Mouse (Mus musculus) stomach, embryonic 15.5 days (tissue): Measurements from ENCODE around the gene Mapt. TPM values are rescaled to one million over a fixed set of nuclear protein-coding genes. Genes with fewer than 3 reads are reported as not detected.
"Not testable (repeated sequence)": the region's sequence is repeated elsewhere in the genome, so short reads cannot be mapped to it uniquely, and the experiment has no call there.

Experiments used
- ATAC-seq: fragments of 200-750 bp; cut with Nextera tagmentation; 2 replicates; pipeline ENCODE4 v1.8.0; 2017; ENCODE audit warnings: low read depth, moderate number of reproducible peaks, moderate TSS enrichment; ENCODE audit not compliant: insufficient read depth, low FRiP score
- H3K27ac ChIP-seq: fragments of 300-500 bp; sonication (generic); 2 replicates; pipeline ENCODE4 v1.5.1; 2015; ENCODE audit warnings: mild to moderate bottlenecking, inconsistent platforms
- H3K27me3 ChIP-seq: fragments of 300-500 bp; sonication (generic); replicated peaks from 2 replicates; pipeline ENCODE4 v1.6.1; 2015; ENCODE audit warnings: inconsistent platforms
- H3K36me3 ChIP-seq: fragments of 300-500 bp; sonication (generic); 2 replicates; pipeline ENCODE4 v1.6.1; 2015; ENCODE audit warnings: inconsistent platforms
- H3K4me1 ChIP-seq: fragments of 300-500 bp; sonication (generic); 2 replicates; pipeline ENCODE4 v1.6.1; 2015; ENCODE audit warnings: inconsistent platforms
- H3K4me2 ChIP-seq: fragments of 300-500 bp; sonication (generic); 2 replicates; pipeline ENCODE4 v1.6.1; 2015; ENCODE audit warnings: mild to moderate bottlenecking, inconsistent platforms
- H3K4me3 ChIP-seq: fragments of 300-500 bp; sonication (generic); replicated peaks from 2 replicates; pipeline ENCODE4 v1.5.1; 2015; ENCODE audit warnings: inconsistent platforms
- H3K9ac ChIP-seq: fragments of 300-500 bp; sonication (generic); 2 replicates; pipeline ENCODE4 v1.6.1; 2015; ENCODE audit warnings: inconsistent platforms
- H3K9me3 ChIP-seq: fragments of 300-500 bp; sonication (generic); 2 replicates; pipeline ENCODE4 v1.6.1; 2016; ENCODE audit warnings: inconsistent platforms
- WGBS: fragments of 180-500 bp; shearing (Covaris S2); methylation state at CpG from one replicate; pipeline ENCODE4 v1.1.7; 2015; 5-methylcytosine and 5-hydroxymethylcytosine counted together
- polyA plus RNA-seq: library from polyadenylated mRNA; unstranded; fragments of >200 nt; fragmentation: Nextera tagmentation; extraction: Ambion mirVana; gene quantifications from 2 replicates; pipeline ENCODE4 v1.2.1, GENCODE M21; 2015

The Mapt gene
- polyA plus RNA-seq, 1 experiment from 2014 or later = 15.4 TPM

GRCm38 (mm10) chr11:104234680-104235079, 3.5 kb downstream of the Mapt start:
- H3K4me1 ChIP-seq = peaks cover 17% of the 10 kb centered on the region
- H3K36me3 ChIP-seq = no peaks in the 10 kb centered on the region
- H3K4me2 ChIP-seq = no peak overlapping the region
- no peaks in the 10 kb centered on the region for H3K9me3 ChIP-seq
- H3K4me3 ChIP-seq = no peak overlapping the region
- 26% methylated on average over 6 of the region's 6 CpGs for WGBS
- H3K9ac ChIP-seq = no peak overlapping the region
- peaks cover 48% of the 10 kb centered on the region for H3K27me3 ChIP-seq
- no peak for ATAC-seq
- no peak overlapping the region for H3K27ac ChIP-seq

- no peak overlapping the region for H3K4me3 ChIP-seq
- no peak overlapping the region for H3K27ac ChIP-seq
- H3K4me1 ChIP-seq = peaks cover 13% of the 10 kb centered on the region
- 81% methylated on average over 2 of the region's 2 CpGs for WGBS
- no peak overlapping the region for H3K9ac ChIP-seq
- no peak for ATAC-seq
- peaks cover 48% of the 10 kb centered on the region for H3K27me3 ChIP-seq
- no peaks in the 10 kb centered on the region for H3K36me3 ChIP-seq
- no peaks in the 10 kb centered on the region for H3K9me3 ChIP-seq
- no peak overlapping the region for H3K4me2 ChIP-seq
Observed at GRCm38 (mm10) chr11:104235881-104236280, 4.7 kb downstream of the Mapt start.

GRCm38 (mm10) chr11:104237226-104237625, 6.0 kb downstream of the Mapt start:
- Histone ChIP-seq H3K9ac (no peak overlapping the region), H3K4me3 (no peak overlapping the region), H3K4me1 (peaks cover 6% of the 10 kb centered on the region), H3K27me3 (peaks cover 39% of the 10 kb centered on the region), H3K27ac (no peak overlapping the region), H3K36me3 (no peaks in the 10 kb centered on the region), H3K9me3 (no peaks in the 10 kb centered on the region), H3K4me2 (no peak overlapping the region)
- ATAC-seq = no peak
- 67% methylated on average over 7 of the region's 7 CpGs for whole genome bisulfite sequencing

GRCm38 (mm10) chr11:104237958-104238747, 7.0 kb downstream of the Mapt start:
- no peaks in the 10 kb centered on the region for H3K4me1 ChIP-seq
- 60% methylated on average over 13 of the region's 13 CpGs for WGBS
- no peak overlapping the region for H3K27ac ChIP-seq
- peaks cover 30% of the 10 kb centered on the region for H3K27me3 ChIP-seq
- ATAC-seq = no peak
- H3K9ac ChIP-seq = no peak overlapping the region
- no peak overlapping the region for H3K4me2 ChIP-seq
- no peaks in the 10 kb centered on the region for H3K9me3 ChIP-seq
- H3K4me3 ChIP-seq = no peak overlapping the region
- H3K36me3 ChIP-seq = no peaks in the 10 kb centered on the region

- not testable (repeated sequence) for H3K4me2 ChIP-seq, H3K27ac ChIP-seq, H3K4me3 ChIP-seq, H3K9me3 ChIP-seq, H3K4me1 ChIP-seq, H3K36me3 ChIP-seq, H3K9ac ChIP-seq, ATAC-seq, H3K27me3 ChIP-seq
- 76% methylated on average over 6 of the region's 6 CpGs for WGBS
Observed at GRCm38 (mm10) chr11:104245478-104245877, 14.3 kb downstream of the Mapt start.

GRCm38 (mm10) chr11:104246171-104246694, 15.0 kb downstream of the Mapt start:
- Histone ChIP-seq H3K9me3 (no peaks in the 10 kb centered on the region), H3K4me1 (no peaks in the 10 kb centered on the region), H3K27me3 (no peaks in the 10 kb centered on the region), H3K27ac (no peak overlapping the region), H3K4me3 (no peak overlapping the region), H3K4me2 (peak overlapping the region; percentile 16; the same call in 1 of the 2 replicates), H3K36me3 (no peaks in the 10 kb centered on the region), H3K9ac (no peak overlapping the region)
- 15% methylated on average over 6 of the region's 6 CpGs for WGBS
- ATAC-seq = peak; percentile 31; the same call in 1 of the 2 replicates

GRCm38 (mm10) chr11:104247141-104247717, 16.0 kb downstream of the Mapt start:
- Histone ChIP-seq H3K4me2 (no peak overlapping the region), H3K4me3 (no peak overlapping the region), H3K9ac (no peak overlapping the region), H3K27ac (no peak overlapping the region), H3K36me3 (no peaks in the 10 kb centered on the region), H3K9me3 (no peaks in the 10 kb centered on the region), H3K4me1 (no peaks in the 10 kb centered on the region), H3K27me3 (no peaks in the 10 kb centered on the region)
- WGBS = 63% methylated on average over 6 of the region's 6 CpGs
- ATAC-seq = peak; percentile 27; the same call in 1 of the 2 replicates

- Histone ChIP-seq H3K4me2 (no peak overlapping the region), H3K4me3 (no peak overlapping the region), H3K27me3 (no peaks in the 10 kb centered on the region), H3K27ac (no peak overlapping the region), H3K36me3 (no peaks in the 10 kb centered on the region), H3K9ac (no peak overlapping the region), H3K9me3 (no peaks in the 10 kb centered on the region), H3K4me1 (no peaks in the 10 kb centered on the region)
- no peak for ATAC-seq
- WGBS = 56% methylated on average over 8 of the region's 8 CpGs
Observed at GRCm38 (mm10) chr11:104249420-104249819, 18.2 kb downstream of the Mapt start.

GRCm38 (mm10) chr11:104251121-104251520, 19.9 kb downstream of the Mapt start:
- H3K4me3 ChIP-seq = no peak overlapping the region
- no peaks in the 10 kb centered on the region for H3K36me3 ChIP-seq
- no peak overlapping the region for H3K9ac ChIP-seq
- no peak overlapping the region for H3K4me2 ChIP-seq
- H3K27ac ChIP-seq = no peak overlapping the region
- H3K4me1 ChIP-seq = no peaks in the 10 kb centered on the region
- WGBS = 69% methylated on average over 6 of the region's 6 CpGs
- no peaks in the 10 kb centered on the region for H3K27me3 ChIP-seq
- ATAC-seq = no peak
- no peaks in the 10 kb centered on the region for H3K9me3 ChIP-seq

- ATAC-seq = no peak
- Histone ChIP-seq H3K27ac (no peak overlapping the region), H3K4me1 (no peaks in the 10 kb centered on the region), H3K4me3 (no peak overlapping the region), H3K9ac (no peak overlapping the region), H3K9me3 (no peaks in the 10 kb centered on the region), H3K27me3 (no peaks in the 10 kb centered on the region), H3K4me2 (no peak overlapping the region), H3K36me3 (no peaks in the 10 kb centered on the region)
- WGBS = 65% methylated on average over 3 of the region's 3 CpGs
Observed at GRCm38 (mm10) chr11:104252094-104252493, 20.9 kb downstream of the Mapt start.

GRCm38 (mm10) chr11:104254408-104255039, 23.3 kb downstream of the Mapt start:
- H3K27me3 ChIP-seq = no peaks in the 10 kb centered on the region
- no peaks in the 10 kb centered on the region for H3K9me3 ChIP-seq
- no peak overlapping the region for H3K4me3 ChIP-seq
- no peak overlapping the region for H3K9ac ChIP-seq
- WGBS = 83% methylated on average over 10 of the region's 10 CpGs
- H3K4me2 ChIP-seq = no peak overlapping the region
- no peak overlapping the region for H3K27ac ChIP-seq
- H3K36me3 ChIP-seq = no peaks in the 10 kb centered on the region
- no peaks in the 10 kb centered on the region for H3K4me1 ChIP-seq
- no peak for ATAC-seq

- H3K9ac ChIP-seq = no peak overlapping the region
- H3K4me3 ChIP-seq = no peak overlapping the region
- H3K27ac ChIP-seq = no peak overlapping the region
- H3K9me3 ChIP-seq = no peaks in the 10 kb centered on the region
- H3K36me3 ChIP-seq = no peaks in the 10 kb centered on the region
- no peak for ATAC-seq
- H3K27me3 ChIP-seq = no peaks in the 10 kb centered on the region
- H3K4me2 ChIP-seq = no peak overlapping the region
- 88% methylated on average over 2 of the region's 2 CpGs for WGBS
- no peaks in the 10 kb centered on the region for H3K4me1 ChIP-seq
Observed at GRCm38 (mm10) chr11:104256179-104256578, 25.0 kb downstream of the Mapt start.
